Mouse (Mus musculus) heart, embryonic 11.5 days (tissue): Measurements from ENCODE around the gene Mmp2. TPM values are rescaled to one million over a fixed set of nuclear protein-coding genes. Genes with fewer than 3 reads are reported as not detected.
A peak's percentile ranks its signal among the peaks of the same experiment; 100 is the strongest.
"Not testable (repeated sequence)": the region's sequence is repeated elsewhere in the genome, so short reads cannot be mapped to it uniquely, and the experiment has no call there.

ENCODE experiments used
- ATAC-seq: fragments of 200-750 bp; cut with Nextera tagmentation; replicated peaks from 2 replicates; pipeline ENCODE4 v1.8.0; 2017; ENCODE audit warnings: moderate library complexity; ENCODE audit not compliant: insufficient number of reproducible peaks, low FRiP score, low TSS enrichment
- H3K27ac ChIP-seq: fragments of 300-500 bp; sonication (generic); 2 replicates; pipeline ENCODE4 v1.5.1; 2014; ENCODE audit warnings: mild to moderate bottlenecking, low read depth, low read length
- H3K27me3 ChIP-seq: fragments of 300-500 bp; sonication (generic); 2 replicates; pipeline ENCODE4 v1.6.1; 2014; ENCODE audit warnings: mild to moderate bottlenecking, low read length, mixed read lengths; ENCODE audit not compliant: control insufficient read depth, insufficient read depth
- H3K36me3 ChIP-seq: fragments of 300-500 bp; sonication (generic); 2 replicates; pipeline ENCODE4 v1.6.1; 2014; ENCODE audit warnings: mild to moderate bottlenecking, low read length, moderate library complexity, mixed read lengths; ENCODE audit not compliant: control insufficient read depth, insufficient read depth
- H3K4me1 ChIP-seq: fragments of 300-500 bp; sonication (generic); 2 replicates; pipeline ENCODE4 v1.6.1; 2014; ENCODE audit warnings: low read length; ENCODE audit not compliant: control insufficient read depth, insufficient read depth
- H3K4me2 ChIP-seq: fragments of 300-500 bp; sonication (generic); 2 replicates; pipeline ENCODE4 v1.6.1; 2014; ENCODE audit warnings: mild to moderate bottlenecking, moderate library complexity
- H3K4me3 ChIP-seq: fragments of 300-500 bp; sonication (generic); 2 replicates; pipeline ENCODE4 v1.5.1; 2014; ENCODE audit warnings: low read depth, low read length
- H3K9ac ChIP-seq: fragments of 300-500 bp; sonication (generic); 2 replicates; pipeline ENCODE4 v1.6.1; 2014; ENCODE audit warnings: mild to moderate bottlenecking, low read depth, low read length, moderate library complexity
- H3K9me3 ChIP-seq: fragments of 300-500 bp; sonication (generic); replicated peaks from 2 replicates; pipeline ENCODE4 v1.6.1; 2016; ENCODE audit warnings: low read length; ENCODE audit not compliant: control insufficient read depth
- WGBS: fragments of 180-500 bp; shearing (Covaris S2); extraction: QIAGEN DNeasy Blood & Tissue Kit; methylation state at CpG from one replicate; pipeline ENCODE4 v1.1.7; 2014; ENCODE audit not compliant: insufficient replicate concordance; 5-methylcytosine and 5-hydroxymethylcytosine counted together
- polyA plus RNA-seq: library from polyadenylated mRNA; unstranded; fragments of >200 nt; fragmentation: Nextera tagmentation; extraction: Ambion mirVana; gene quantifications from 2 replicates; pipeline ENCODE4 v1.2.1, GENCODE M21; 2014

Mmp2 gene
- 107 TPM in 2 replicates for polyA plus RNA-seq

DNA sequence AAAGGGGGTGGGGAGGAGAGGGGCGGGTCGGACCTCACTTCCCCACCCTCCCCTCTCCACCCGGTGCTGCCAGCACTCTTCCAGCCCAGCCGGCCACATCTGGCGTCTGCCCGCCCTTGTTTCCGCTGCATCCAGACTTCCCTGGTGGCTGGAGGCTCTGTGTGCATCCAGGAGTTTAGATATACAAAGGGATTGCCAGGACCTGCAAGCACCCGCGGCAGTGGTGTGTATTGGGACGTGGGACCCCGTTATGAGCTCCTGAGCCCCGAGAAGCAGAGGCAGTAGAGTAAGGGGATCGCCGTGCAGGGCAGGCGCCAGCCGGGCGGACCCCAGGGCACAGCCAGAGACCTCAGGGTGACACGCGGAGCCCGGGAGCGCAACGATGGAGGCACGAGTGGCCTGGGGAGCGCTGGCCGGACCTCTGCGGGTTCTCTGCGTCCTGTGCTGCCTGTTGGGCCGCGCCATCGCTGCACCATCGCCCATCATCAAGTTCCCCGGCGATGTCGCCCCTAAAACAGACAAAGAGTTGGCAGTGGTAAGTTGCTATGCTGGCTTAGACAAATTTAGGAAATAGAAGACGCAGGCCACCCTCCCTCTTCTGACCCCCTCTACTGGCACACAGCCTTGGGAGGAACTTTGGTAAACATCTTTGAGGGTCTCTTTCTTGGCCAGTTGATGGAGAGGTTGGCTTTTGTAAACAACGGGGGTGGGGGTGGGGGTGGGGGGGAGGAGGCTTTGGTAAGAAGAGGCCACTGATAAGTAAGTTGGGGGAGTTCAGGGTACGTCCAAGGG is at the start of gene Mmp2:
Gene Mmp2, plus strand, starts transcription at position 49 of the 792 bp plus-strand sequence.
- Histone ChIP-seq H3K36me3 (no peaks in the 10 kb centered on the region), H3K27me3 (peaks cover 18% of the 10 kb centered on the region), H3K9ac (peak within 1 kb of the TSS; percentile 79), H3K4me1 (no peaks in the 10 kb centered on the region; the same call in 1 of the 2 replicates), H3K4me2 (peak within 1 kb of the TSS; percentile 77), H3K9me3 (no peaks in the 10 kb centered on the region), H3K4me3 (peak within 1 kb of the TSS; percentile 56), H3K27ac (peak within 1 kb of the TSS; percentile 75)
- no peak; the same call in 1 of the 2 replicates for ATAC-seq
- whole genome bisulfite sequencing = 2% methylated on average over 34 of the region's 37 CpGs

GRCm38 (mm10) chr8:92780976-92781375 is 46.1 kb upstream of the Mmp2 start:
- no peak for ATAC-seq

DNA sequence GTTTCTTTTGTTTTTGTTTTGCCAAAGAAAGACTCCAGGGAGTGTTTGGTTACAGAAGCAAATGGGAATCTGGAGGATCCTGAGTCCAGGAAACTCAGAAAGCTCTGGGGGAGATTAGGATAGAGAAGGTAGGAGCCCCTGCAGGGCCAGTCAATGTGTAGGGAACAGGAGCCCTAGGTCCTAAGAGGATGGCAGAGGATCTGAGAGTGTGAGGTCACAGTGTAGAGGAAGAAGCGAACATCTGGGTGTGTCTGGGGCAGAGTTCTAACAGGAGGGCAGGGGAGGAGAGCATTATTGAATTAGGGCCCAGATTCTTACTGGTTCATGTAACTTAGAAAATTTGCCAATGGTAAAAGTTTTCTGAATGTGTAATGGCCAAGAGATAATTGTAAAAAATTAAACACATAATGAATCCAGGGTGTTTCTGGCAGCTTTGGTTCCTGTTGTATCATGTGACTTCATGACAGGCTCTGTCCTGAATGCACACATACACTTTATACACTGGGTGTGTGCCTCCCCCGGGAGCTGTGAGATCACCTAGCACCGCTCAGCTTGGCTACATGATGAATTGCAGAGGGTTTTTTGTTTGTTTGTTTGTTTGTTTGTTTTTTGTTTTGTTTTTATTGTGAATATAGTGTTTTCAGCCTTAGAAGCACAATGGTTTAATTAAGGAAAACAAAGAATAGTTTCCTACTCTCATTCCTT is 43.0 kb upstream of the Mmp2 start:
- H3K9me3 ChIP-seq = no peaks in the 10 kb centered on the region
- H3K4me1 ChIP-seq = no peaks in the 10 kb centered on the region
- H3K27ac ChIP-seq = no peak overlapping the region
- no peak for ATAC-seq
- no peak overlapping the region for H3K4me2 ChIP-seq
- H3K36me3 ChIP-seq = no peaks in the 10 kb centered on the region
- H3K9ac ChIP-seq = no peak overlapping the region
- H3K27me3 ChIP-seq = no peaks in the 10 kb centered on the region
- H3K4me3 ChIP-seq = no peak overlapping the region
- WGBS = 71% methylated on average over 3 of the region's 3 CpGs

More at GRCm38 (mm10) chr8:92780976-92781375, 46.1 kb upstream of the Mmp2 start:
- no peak overlapping the region for H3K4me2 ChIP-seq
- 25% methylated on average over 3 of the region's 3 CpGs for WGBS
- no peaks in the 10 kb centered on the region for H3K4me1 ChIP-seq
- no peaks in the 10 kb centered on the region for H3K27me3 ChIP-seq
- H3K4me3 ChIP-seq = no peak overlapping the region
- no peak overlapping the region for H3K27ac ChIP-seq
- no peaks in the 10 kb centered on the region for H3K36me3 ChIP-seq
- H3K9ac ChIP-seq = no peak overlapping the region
- no peaks in the 10 kb centered on the region for H3K9me3 ChIP-seq

- H3K27me3 ChIP-seq = no peaks in the 10 kb centered on the region
- H3K9ac ChIP-seq = no peak overlapping the region
- no peaks in the 10 kb centered on the region for H3K36me3 ChIP-seq
- H3K9me3 ChIP-seq = no peaks in the 10 kb centered on the region
- H3K27ac ChIP-seq = no peak overlapping the region
- no peak for ATAC-seq
- H3K4me3 ChIP-seq = no peak overlapping the region
- WGBS = 65% methylated on average over 3 of the region's 3 CpGs
- no peaks in the 10 kb centered on the region for H3K4me1 ChIP-seq
- H3K4me2 ChIP-seq = no peak overlapping the region
Observed at GRCm38 (mm10) chr8:92790835-92791234, 36.3 kb upstream of the Mmp2 start.

DNA sequence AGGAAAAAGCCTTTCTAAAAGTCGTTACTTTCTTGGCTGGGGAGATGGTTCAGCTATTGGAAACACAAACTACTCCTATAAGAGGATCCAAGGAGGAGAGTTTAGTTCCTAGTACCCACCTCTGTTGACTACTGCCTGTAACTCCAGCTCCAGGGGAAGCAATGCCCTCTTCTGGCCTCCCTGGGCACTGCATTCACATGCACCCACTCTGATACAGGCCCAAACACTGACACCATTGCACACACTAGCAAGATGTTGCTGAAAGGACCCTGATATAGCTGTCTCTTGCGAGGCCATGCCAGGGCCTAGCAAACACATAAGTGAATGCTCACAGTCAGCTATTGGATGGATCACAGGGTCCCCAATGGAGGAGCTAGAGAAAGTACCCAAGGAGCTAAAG is 35.1 kb upstream of the Mmp2 start:
- ATAC-seq, H3K27ac ChIP-seq, H3K4me1 ChIP-seq, H3K27me3 ChIP-seq, H3K36me3 ChIP-seq, H3K4me2 ChIP-seq, H3K4me3 ChIP-seq, H3K9ac ChIP-seq, H3K9me3 ChIP-seq: not testable (repeated sequence)
- WGBS = 73% methylated on average over 2 of the region's 2 CpGs

DNA sequence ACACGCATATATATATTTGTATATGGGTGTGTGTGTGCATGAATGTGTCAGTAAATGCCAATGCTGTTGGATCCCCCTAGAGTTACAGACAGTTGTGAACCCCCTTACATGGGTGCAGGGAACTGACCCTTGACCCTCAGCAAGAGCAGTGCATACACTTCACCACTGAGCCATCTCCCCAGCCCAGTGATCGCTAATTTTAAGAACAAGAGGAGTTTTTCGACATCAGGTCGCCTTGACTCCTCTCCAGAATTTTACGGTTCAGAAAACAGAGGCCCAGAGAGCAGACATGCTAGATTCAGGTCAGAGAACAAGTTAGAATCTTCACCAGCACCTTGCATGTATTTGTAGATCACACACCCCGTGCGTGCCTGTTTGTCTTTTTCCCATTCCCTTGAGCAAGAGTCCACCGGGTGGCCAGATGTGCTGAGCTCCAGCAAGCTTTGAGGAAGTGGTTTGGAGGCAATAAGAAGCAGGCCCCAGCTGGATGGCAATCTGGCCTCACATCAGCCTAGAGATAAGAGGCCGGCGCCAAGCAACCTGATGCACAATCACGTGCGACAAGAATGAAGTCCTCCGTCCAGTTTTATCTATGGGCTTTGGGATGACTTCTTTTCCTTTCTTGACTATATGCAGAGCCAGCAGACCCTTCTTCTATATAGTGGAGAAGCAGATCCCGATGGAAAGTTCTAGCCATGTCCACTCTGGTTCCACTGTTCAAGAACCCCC is 33.1 kb upstream of the Mmp2 start:
- Histone ChIP-seq H3K36me3 (no peaks in the 10 kb centered on the region), H3K27ac (no peak overlapping the region), H3K4me3 (no peak overlapping the region), H3K9me3 (no peaks in the 10 kb centered on the region), H3K9ac (no peak overlapping the region), H3K4me2 (no peak overlapping the region), H3K27me3 (no peaks in the 10 kb centered on the region), H3K4me1 (no peaks in the 10 kb centered on the region)
- WGBS = 64% methylated on average over 14 of the region's 14 CpGs
- ATAC-seq = no peak

DNA sequence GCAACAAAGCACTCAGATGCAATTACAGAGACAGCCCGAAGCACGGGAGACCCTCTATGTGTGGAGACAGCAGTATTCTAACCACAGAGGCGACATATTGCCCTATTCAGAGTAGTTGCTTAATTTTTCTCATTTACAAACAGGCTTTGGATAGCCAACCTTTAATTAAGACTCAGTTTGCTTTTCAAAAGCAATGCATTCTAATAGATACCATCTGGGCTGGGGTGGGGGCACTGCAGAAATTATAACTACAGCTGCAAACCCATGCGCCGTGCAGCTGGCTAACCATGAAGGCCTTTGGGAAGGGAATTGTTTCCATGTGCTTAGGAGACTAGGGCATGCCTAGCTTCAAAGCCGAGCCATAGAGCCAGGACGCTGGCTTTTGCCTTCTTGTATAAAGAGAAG is 29.6 kb upstream of the Mmp2 start:
- Histone ChIP-seq H3K4me2 (no peak overlapping the region), H3K27ac (no peak overlapping the region), H3K27me3 (no peaks in the 10 kb centered on the region), H3K9me3 (no peaks in the 10 kb centered on the region), H3K4me3 (no peak overlapping the region), H3K9ac (no peak overlapping the region), H3K4me1 (no peaks in the 10 kb centered on the region), H3K36me3 (no peaks in the 10 kb centered on the region)
- WGBS = 82% methylated on average over 7 of the region's 7 CpGs
- ATAC-seq = no peak

DNA sequence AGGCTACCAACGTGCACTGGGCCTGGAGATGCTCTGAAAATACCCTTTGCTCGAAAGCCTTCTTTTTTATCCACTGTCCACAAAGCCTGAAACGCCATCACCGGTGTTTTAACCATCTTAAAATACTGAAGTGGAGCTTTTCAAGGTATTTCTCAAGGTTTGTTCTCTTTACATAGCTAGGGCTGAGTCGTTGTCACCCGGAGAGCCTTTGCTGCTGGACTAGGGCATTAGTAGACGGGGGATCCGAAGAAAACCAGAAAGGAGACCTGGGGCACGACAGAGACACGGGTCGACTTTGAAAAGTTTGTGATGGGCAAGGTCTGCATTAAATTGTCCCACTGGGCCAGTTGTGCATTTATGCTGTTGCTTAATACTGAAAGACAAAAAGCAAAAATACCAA is 27.7 kb upstream of the Mmp2 start:
- Histone ChIP-seq H3K9me3 (peaks cover 3% of the 10 kb centered on the region; the same call in 1 of the 2 replicates), H3K4me3 (no peak overlapping the region), H3K36me3 (no peaks in the 10 kb centered on the region), H3K27me3 (no peaks in the 10 kb centered on the region), H3K9ac (no peak overlapping the region), H3K4me2 (no peak overlapping the region), H3K4me1 (no peaks in the 10 kb centered on the region), H3K27ac (no peak overlapping the region)
- 83% methylated on average over 11 of the region's 11 CpGs for WGBS
- ATAC-seq = no peak
